Mouse (Mus musculus) midbrain, embryonic 13.5 days (tissue): ENCODE data around the gene Slc25a17. TPM values are rescaled to one million over a fixed set of nuclear protein-coding genes. Genes with fewer than 3 reads are reported as not detected.

ENCODE experiments used
- ATAC-seq: fragments of 200-750 bp; cut with Nextera tagmentation; 2 replicates; pipeline ENCODE4 v1.8.0; 2017; ENCODE audit warnings: mild to moderate bottlenecking, moderate TSS enrichment, moderate library complexity
- H3K27ac ChIP-seq: fragments of 300-500 bp; sonication (generic); 2 replicates; pipeline ENCODE4 v1.5.1; 2015; ENCODE audit warnings: inconsistent platforms, mild to moderate bottlenecking, moderate library complexity
- H3K27me3 ChIP-seq: fragments of 300-500 bp; sonication (generic); 2 replicates; pipeline ENCODE4 v1.6.1; 2015; ENCODE audit warnings: mild to moderate bottlenecking, inconsistent platforms
- H3K36me3 ChIP-seq: fragments of 300-500 bp; sonication (generic); 2 replicates; pipeline ENCODE4 v1.6.1; 2015; ENCODE audit warnings: mild to moderate bottlenecking, inconsistent platforms
- H3K4me1 ChIP-seq: fragments of 300-500 bp; sonication (generic); replicated peaks from 2 replicates; pipeline ENCODE4 v1.6.1; 2015; ENCODE audit warnings: inconsistent platforms
- H3K4me2 ChIP-seq: fragments of 300-500 bp; sonication (generic); replicated peaks from 2 replicates; pipeline ENCODE4 v1.6.1; 2015; ENCODE audit warnings: moderate library complexity, mild to moderate bottlenecking, inconsistent platforms
- H3K4me3 ChIP-seq: fragments of 300-500 bp; sonication (generic); replicated peaks from 2 replicates; pipeline ENCODE4 v1.5.1; 2015; ENCODE audit warnings: mild to moderate bottlenecking, inconsistent platforms
- H3K9ac ChIP-seq: fragments of 300-500 bp; sonication (generic); replicated peaks from 2 replicates; pipeline ENCODE4 v1.6.1; 2015; ENCODE audit warnings: mild to moderate bottlenecking, inconsistent platforms
- H3K9me3 ChIP-seq: fragments of 300-500 bp; sonication (generic); 2 replicates; pipeline ENCODE4 v1.6.1; 2016; ENCODE audit warnings: mild to moderate bottlenecking, inconsistent platforms
- WGBS: fragments of 180-500 bp; shearing (Covaris S2); methylation state at CpG from one replicate; pipeline ENCODE4 v1.1.7; 2015; 5-methylcytosine and 5-hydroxymethylcytosine counted together
- polyA plus RNA-seq: library from polyadenylated mRNA; unstranded; fragments of >200 nt; fragmentation: Nextera tagmentation; extraction: Ambion mirVana; gene quantifications from 2 replicates; pipeline ENCODE4 v1.2.1, GENCODE M21; 2015

Slc25a17 gene
- polyA plus RNA-seq, 1 experiment from 2014 or later: 133 TPM

- Histone ChIP-seq H3K27ac (no peak overlapping the region), H3K4me3 (no peak overlapping the region), H3K4me1 (no peaks in the 10 kb centered on the region), H3K9me3 (no peaks in the 10 kb centered on the region), H3K36me3 (no peaks in the 10 kb centered on the region), H3K9ac (no peak overlapping the region), H3K4me2 (no peak overlapping the region), H3K27me3 (no peaks in the 10 kb centered on the region)
- no peak for ATAC-seq
- 87% methylated on average over 3 of the region's 3 CpGs for WGBS
These were observed 63.1 kb downstream of the Slc25a17 start for GRCm38 (mm10) chr15:81297543-81297942.

DNA sequence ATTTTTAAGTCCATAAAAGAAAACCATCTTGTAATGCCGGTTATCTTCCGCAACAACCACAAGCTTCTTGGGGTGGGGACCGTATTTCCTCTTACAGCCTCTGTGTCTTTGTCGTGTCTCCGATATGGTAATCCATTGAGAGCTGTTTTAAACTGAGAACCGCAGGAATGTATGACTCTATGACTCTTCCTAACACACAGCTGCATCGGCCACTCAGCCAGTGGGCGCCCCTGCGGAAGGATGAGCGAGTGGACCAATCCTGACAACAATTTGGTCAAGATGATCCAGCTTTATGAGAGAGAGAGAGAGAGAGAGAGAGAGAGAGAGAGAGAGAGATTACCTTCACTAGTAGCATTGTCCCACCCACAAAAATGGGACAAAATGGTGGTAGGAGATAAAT, 65.7 kb downstream of the Slc25a17 start:
- Histone ChIP-seq H3K9ac (no peak overlapping the region), H3K4me2 (no peak overlapping the region), H3K27me3 (no peaks in the 10 kb centered on the region), H3K4me1 (no peaks in the 10 kb centered on the region), H3K4me3 (no peak overlapping the region), H3K9me3 (no peaks in the 10 kb centered on the region), H3K36me3 (no peaks in the 10 kb centered on the region), H3K27ac (no peak overlapping the region)
- ATAC-seq: no peak
- WGBS: 94% methylated on average over 10 of the region's 10 CpGs

DNA sequence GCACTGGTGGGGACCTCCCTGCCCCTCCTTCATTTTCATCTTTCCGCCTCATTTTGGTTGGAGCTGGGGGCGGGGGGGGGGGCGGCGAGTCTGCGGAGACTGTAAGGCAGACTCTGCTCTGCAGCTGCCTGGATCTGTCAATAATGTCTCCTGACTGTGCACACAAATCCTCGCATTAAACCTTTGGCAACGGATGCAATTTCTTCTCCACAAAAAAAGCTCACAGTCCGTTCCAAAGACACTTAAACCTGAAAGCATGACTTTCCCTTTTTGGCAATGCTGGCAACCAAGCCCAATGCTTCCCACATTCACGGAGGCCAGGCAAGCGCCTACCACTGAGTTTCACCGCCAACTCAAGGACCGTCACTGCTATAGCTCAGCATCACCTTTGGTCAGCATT, 66.2 kb downstream of the Slc25a17 start:
- WGBS: 81% methylated on average over 12 of the region's 12 CpGs

DNA sequence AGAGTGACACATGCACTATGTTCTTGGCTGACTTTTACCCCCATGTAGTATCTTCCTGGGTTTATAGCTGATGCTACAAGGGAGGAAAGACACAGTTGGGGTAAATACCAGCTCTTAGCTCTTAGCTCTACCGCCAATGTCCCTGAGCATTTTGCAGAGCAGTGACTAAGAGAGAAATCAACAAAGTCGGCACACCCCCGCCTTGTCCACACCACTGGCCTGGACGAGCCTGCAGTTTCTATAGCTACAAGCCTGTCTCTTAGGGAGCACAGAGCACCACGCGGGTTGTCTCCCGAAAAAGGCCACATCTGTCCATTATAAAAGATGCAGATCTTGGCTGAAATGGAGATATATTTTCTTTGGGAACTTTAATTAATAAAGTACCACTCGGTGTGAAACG, 69.9 kb downstream of the Slc25a17 start:
- Histone ChIP-seq H3K9ac (no peak overlapping the region), H3K27me3 (no peaks in the 10 kb centered on the region), H3K4me3 (no peak overlapping the region), H3K4me2 (no peak overlapping the region), H3K27ac (no peak overlapping the region), H3K4me1 (no peaks in the 10 kb centered on the region), H3K9me3 (no peaks in the 10 kb centered on the region), H3K36me3 (no peaks in the 10 kb centered on the region)
- ATAC-seq: no peak
- WGBS: 88% methylated on average over 9 of the region's 9 CpGs

More for the DNA sequence above, 66.2 kb downstream of the Slc25a17 start:
- H3K9ac ChIP-seq: no peak overlapping the region
- H3K4me1 ChIP-seq: no peaks in the 10 kb centered on the region
- no peaks in the 10 kb centered on the region for H3K27me3 ChIP-seq
- H3K4me2 ChIP-seq: no peak overlapping the region
- H3K27ac ChIP-seq: no peak overlapping the region
- no peak overlapping the region for H3K4me3 ChIP-seq
- H3K36me3 ChIP-seq: no peaks in the 10 kb centered on the region
- no peaks in the 10 kb centered on the region for H3K9me3 ChIP-seq
- no peak for ATAC-seq

DNA sequence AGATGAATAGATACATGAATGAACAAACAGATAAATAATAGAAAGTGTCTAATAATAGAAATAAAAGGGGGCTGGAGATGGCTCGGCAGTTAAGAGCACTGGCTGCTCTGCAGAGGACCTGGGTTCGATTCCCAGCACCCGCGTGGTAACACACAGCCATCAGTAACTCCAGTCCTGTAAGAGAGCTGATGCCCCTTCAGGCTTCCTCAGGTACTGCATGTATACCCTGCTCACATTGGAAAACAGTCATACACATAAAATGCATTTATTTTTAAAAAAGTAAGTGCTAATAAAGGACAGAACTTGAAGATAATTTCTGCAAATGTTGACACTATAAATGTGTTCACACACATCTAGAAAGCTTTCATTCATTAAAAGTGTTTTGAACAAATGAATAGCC, 70.4 kb downstream of the Slc25a17 start:
- ATAC-seq: no peak
- H3K4me1 ChIP-seq: no peaks in the 10 kb centered on the region
- no peak overlapping the region for H3K27ac ChIP-seq
- no peaks in the 10 kb centered on the region for H3K9me3 ChIP-seq
- no peak overlapping the region for H3K4me3 ChIP-seq
- no peak overlapping the region for H3K4me2 ChIP-seq
- H3K36me3 ChIP-seq: no peaks in the 10 kb centered on the region
- 96% methylated on average over 4 of the region's 4 CpGs for WGBS
- H3K9ac ChIP-seq: no peak overlapping the region
- no peaks in the 10 kb centered on the region for H3K27me3 ChIP-seq

DNA sequence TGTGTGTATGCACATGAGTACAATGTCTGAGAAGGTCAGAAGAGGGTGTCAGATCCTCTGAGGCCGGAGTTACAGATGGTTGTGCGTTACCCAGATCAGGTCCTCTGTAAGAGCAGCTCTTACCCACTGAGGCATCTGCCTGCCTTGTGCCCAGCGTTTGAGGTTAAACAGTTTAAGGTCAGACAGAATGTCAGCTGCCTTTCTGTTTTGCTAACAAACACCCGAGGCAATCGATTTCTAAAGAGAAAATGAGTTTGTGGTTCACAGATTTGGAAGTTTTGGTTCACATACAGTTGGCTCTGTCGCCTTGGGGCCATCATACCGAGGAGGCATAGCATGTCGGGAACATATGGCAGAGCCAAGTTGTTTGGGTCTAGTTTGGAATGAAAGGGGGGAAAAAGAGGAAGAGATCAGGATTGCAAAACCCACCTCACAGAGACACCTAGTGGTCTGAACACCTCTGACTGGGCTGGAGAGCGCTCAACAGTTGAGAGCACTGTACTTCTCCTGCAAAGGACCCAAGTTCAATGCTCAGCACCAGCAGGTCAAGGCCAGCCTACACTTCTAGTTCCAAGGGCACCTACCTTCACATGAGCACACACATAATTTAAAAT, 76.4 kb downstream of the Slc25a17 start:
- H3K4me1 ChIP-seq: no peaks in the 10 kb centered on the region
- H3K36me3 ChIP-seq: no peaks in the 10 kb centered on the region
- H3K4me3 ChIP-seq: no peak overlapping the region
- no peak overlapping the region for H3K9ac ChIP-seq
- ATAC-seq: no peak
- H3K27me3 ChIP-seq: no peaks in the 10 kb centered on the region
- no peak overlapping the region for H3K4me2 ChIP-seq
- H3K9me3 ChIP-seq: no peaks in the 10 kb centered on the region
- 85% methylated on average over 9 of the region's 9 CpGs for WGBS
- no peak overlapping the region for H3K27ac ChIP-seq

- Histone ChIP-seq H3K4me3 (no peak overlapping the region), H3K36me3 (no peaks in the 10 kb centered on the region), H3K27me3 (no peaks in the 10 kb centered on the region), H3K9me3 (no peaks in the 10 kb centered on the region), H3K27ac (no peak overlapping the region), H3K9ac (no peak overlapping the region), H3K4me2 (no peak overlapping the region), H3K4me1 (peaks cover 17% of the 10 kb centered on the region)
- 54% methylated on average over 6 of the region's 6 CpGs for WGBS
- ATAC-seq: no peak
These were observed 81.9 kb downstream of the Slc25a17 start for GRCm38 (mm10) chr15:81278699-81279098.

GRCm38 (mm10) chr15:81277928-81278327, 82.7 kb downstream of the Slc25a17 start:
- Histone ChIP-seq H3K4me1 (peaks cover 23% of the 10 kb centered on the region), H3K27me3 (no peaks in the 10 kb centered on the region), H3K36me3 (no peaks in the 10 kb centered on the region), H3K4me3 (no peak overlapping the region), H3K9me3 (no peaks in the 10 kb centered on the region), H3K4me2 (peak overlapping the region; percentile 2; the same call in 1 of the 2 replicates), H3K9ac (0 out of 2 replicates have a peak overlapping the region, but pooled peaks have one; percentile 19), H3K27ac (peak overlapping the region; percentile 56)
- WGBS: 8% methylated on average over 8 of the region's 11 CpGs
- peak; percentile 84 for ATAC-seq

DNA sequence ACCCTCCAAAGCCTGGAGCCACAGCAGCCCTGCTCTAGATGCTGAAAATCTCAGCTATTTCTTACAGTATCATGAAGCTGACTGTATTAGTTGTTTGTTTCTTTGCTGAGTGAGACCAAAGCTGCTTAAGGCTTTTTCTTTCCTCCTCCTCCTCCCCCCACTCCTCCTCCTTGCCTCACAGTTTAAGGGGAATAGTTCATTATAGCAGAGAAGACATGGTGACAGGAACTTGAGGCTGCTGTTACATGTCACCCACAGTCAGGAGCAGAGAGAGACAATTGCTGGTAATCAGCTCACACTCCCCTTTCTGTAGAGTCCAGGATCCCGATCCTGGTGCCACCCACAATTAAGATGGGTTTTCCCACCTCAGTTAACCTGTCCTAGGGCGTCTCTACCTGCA, 87.3 kb downstream of the Slc25a17 start:
- H3K27ac ChIP-seq: 0 out of 2 replicates have a peak overlapping the region, but pooled peaks have one; percentile 76
- no peaks in the 10 kb centered on the region for H3K36me3 ChIP-seq
- no peaks in the 10 kb centered on the region for H3K27me3 ChIP-seq
- H3K9me3 ChIP-seq: no peaks in the 10 kb centered on the region
- no peak overlapping the region for H3K4me3 ChIP-seq
- no peak overlapping the region for H3K9ac ChIP-seq
- peaks cover 27% of the 10 kb centered on the region for H3K4me1 ChIP-seq
- no peak for ATAC-seq
- H3K4me2 ChIP-seq: no peak overlapping the region
- WGBS: 62% methylated on average over 2 of the region's 2 CpGs

GRCm38 (mm10) chr15:81272305-81273053, 88.1 kb downstream of the Slc25a17 start:
- H3K4me2 ChIP-seq: peak overlapping the region; percentile 31
- WGBS: 19% methylated on average over 13 of the region's 13 CpGs

More at GRCm38 (mm10) chr15:81272305-81273053, 88.1 kb downstream of the Slc25a17 start:
- Histone ChIP-seq H3K27ac (peak overlapping the region; percentile 76), H3K36me3 (no peaks in the 10 kb centered on the region), H3K9me3 (no peaks in the 10 kb centered on the region), H3K4me3 (no peak overlapping the region), H3K4me1 (peaks cover 18% of the 10 kb centered on the region), H3K27me3 (no peaks in the 10 kb centered on the region), H3K9ac (peak overlapping the region; percentile 51; the same call in 1 of the 2 replicates)
- peak; percentile 87 for ATAC-seq
